Mouse (Mus musculus): Measurements from ENCODE around the gene Diaph3.

Gene Diaph3

GRCm38 (mm10) chr14:86847154-86847810 is 293.8 kb downstream of the Diaph3 start:
- H3K36me3 ChIP-seq (ENCODE audit: control insufficient read depth, insufficient read depth, low read length, poor library complexity, severe bottlenecking): no peaks in the 10 kb centered on the region
- peak; percentile 1 for DNase-seq (ENCODE audit: low read depth, low spot score)
- no peaks in the 10 kb centered on the region for H3K27me3 ChIP-seq (ENCODE audit: control insufficient read depth, insufficient read depth, low read length, poor library complexity, severe bottlenecking)

DNA sequence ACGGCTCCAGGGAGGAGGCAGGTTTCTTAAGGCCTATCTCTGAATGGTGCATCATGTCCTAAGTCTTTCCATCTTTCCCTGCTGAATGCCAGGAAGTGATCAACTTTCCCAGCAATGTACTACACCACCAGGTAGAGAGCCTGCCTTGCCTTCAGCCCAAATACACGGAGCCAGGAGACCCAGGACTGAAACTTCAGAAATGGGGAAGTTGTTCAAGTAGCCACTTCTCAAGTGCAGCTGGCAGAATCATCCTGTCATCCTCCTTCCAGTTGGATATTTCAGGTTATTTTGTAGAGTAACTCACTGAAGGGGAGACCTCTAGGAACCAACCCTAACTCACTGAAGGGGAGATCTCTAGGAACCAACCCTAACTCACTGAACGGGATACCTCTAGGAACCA is 297.0 kb downstream of the Diaph3 start:
- peak; percentile 8 for DNase-seq (ENCODE audit: low read depth, low spot score)
- no peaks in the 10 kb centered on the region for H3K27me3 ChIP-seq (ENCODE audit: control insufficient read depth, insufficient read depth, low read length, poor library complexity, severe bottlenecking)
- H3K36me3 ChIP-seq (ENCODE audit: control insufficient read depth, insufficient read depth, low read length, poor library complexity, severe bottlenecking): no peaks in the 10 kb centered on the region

DNA sequence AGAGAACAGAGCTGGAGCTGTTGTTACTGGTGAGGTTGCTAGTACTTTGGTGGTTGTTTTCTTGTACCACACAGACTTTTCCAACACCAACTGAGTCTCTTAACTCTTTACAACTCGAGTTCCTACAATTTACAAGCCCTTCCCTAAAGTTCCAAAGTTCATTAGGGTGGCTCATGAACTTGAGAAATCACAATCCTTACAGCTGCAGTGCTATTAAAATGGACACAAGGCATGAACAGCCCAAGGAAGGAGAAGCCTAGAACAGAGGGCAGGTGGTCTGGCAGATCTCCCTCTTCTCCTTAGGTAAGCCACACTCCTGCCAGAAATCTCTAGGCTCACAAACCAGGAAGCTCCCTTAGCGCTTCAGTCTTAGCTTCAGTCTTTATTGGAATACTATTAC is 303.4 kb downstream of the Diaph3 start:
- Histone ChIP-seq H3K36me3 (ENCODE audit: control insufficient read depth, insufficient read depth, low read length, poor library complexity, severe bottlenecking) (no peaks in the 10 kb centered on the region), H3K27me3 (ENCODE audit: control insufficient read depth, insufficient read depth, low read length, poor library complexity, severe bottlenecking) (no peaks in the 10 kb centered on the region)
- no peak for DNase-seq (ENCODE audit: low read depth, low spot score)

- DNase-seq (ENCODE audit: low read depth, low spot score): no peak
- Histone ChIP-seq H3K36me3 (ENCODE audit: control insufficient read depth, insufficient read depth, low read length, poor library complexity, severe bottlenecking) (no peaks in the 10 kb centered on the region), H3K27me3 (ENCODE audit: control insufficient read depth, insufficient read depth, low read length, poor library complexity, severe bottlenecking) (no peaks in the 10 kb centered on the region)
Observed at GRCm38 (mm10) chr14:86834851-86835250, 306.2 kb downstream of the Diaph3 start.

DNA sequence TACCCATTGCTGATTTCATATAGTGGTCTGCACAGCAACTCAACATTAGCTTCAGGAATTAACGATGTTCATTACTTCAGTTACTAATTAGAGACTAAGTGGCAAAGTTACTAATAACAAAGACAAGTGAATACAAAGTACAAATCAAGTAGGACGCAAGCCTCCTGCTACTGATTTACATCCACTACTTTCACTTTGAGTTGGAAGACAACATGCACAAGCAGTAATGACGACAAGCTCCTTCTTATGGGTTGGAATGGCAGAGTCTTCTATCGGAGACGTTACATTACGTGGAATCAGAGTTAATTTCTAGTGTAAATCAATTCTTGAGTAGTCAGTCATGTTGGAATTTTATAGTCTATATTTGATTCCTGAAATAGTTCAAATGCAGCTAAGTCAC is 306.8 kb downstream of the Diaph3 start:
- no peaks in the 10 kb centered on the region for H3K36me3 ChIP-seq (ENCODE audit: control insufficient read depth, insufficient read depth, low read length, poor library complexity, severe bottlenecking)
- no peaks in the 10 kb centered on the region for H3K27me3 ChIP-seq (ENCODE audit: control insufficient read depth, insufficient read depth, low read length, poor library complexity, severe bottlenecking)
- no peak for DNase-seq (ENCODE audit: low read depth, low spot score)

- no peaks in the 10 kb centered on the region for H3K27me3 ChIP-seq (ENCODE audit: control insufficient read depth, insufficient read depth, low read length, poor library complexity, severe bottlenecking)
- DNase-seq (ENCODE audit: low read depth, low spot score): no peak
- H3K36me3 ChIP-seq (ENCODE audit: control insufficient read depth, insufficient read depth, low read length, poor library complexity, severe bottlenecking): no peaks in the 10 kb centered on the region
Observed at GRCm38 (mm10) chr14:86833003-86833402, 308.0 kb downstream of the Diaph3 start.

DNA sequence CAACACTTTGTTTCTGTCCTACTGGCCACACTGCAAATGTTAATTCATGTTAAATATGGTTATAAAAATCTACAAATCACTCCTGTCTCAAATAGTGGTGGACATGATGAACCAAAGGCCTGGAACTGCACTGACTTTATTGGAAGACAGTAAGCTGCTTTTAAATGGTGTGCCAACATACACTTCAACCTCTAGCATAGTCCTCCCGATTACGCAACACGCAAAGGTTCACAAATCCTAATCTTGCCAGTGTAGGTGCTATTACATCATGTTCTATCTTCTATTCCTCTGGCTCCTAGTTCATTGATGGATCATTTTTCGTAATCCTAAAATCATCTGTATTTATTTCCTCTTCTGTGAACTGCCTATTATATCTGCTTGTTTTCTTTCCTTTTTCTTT is 324.8 kb downstream of the Diaph3 start:
- DNase-seq (ENCODE audit: low read depth, low spot score): no peak
- H3K36me3 ChIP-seq (ENCODE audit: control insufficient read depth, insufficient read depth, low read length, poor library complexity, severe bottlenecking): no peaks in the 10 kb centered on the region
- H3K27me3 ChIP-seq (ENCODE audit: control insufficient read depth, insufficient read depth, low read length, poor library complexity, severe bottlenecking): no peaks in the 10 kb centered on the region

- Histone ChIP-seq H3K27me3 (ENCODE audit: control insufficient read depth, insufficient read depth, low read length, poor library complexity, severe bottlenecking) (no peaks in the 10 kb centered on the region), H3K36me3 (ENCODE audit: control insufficient read depth, insufficient read depth, low read length, poor library complexity, severe bottlenecking) (no peaks in the 10 kb centered on the region)
- no peak for DNase-seq (ENCODE audit: low read depth, low spot score)
Observed at GRCm38 (mm10) chr14:86788880-86789641, 352.0 kb downstream of the Diaph3 start.

GRCm38 (mm10) chr14:86786866-86787265 is 354.2 kb downstream of the Diaph3 start:
- no peaks in the 10 kb centered on the region for H3K36me3 ChIP-seq (ENCODE audit: control insufficient read depth, insufficient read depth, low read length, poor library complexity, severe bottlenecking)
- H3K27me3 ChIP-seq (ENCODE audit: control insufficient read depth, insufficient read depth, low read length, poor library complexity, severe bottlenecking): no peaks in the 10 kb centered on the region
- DNase-seq (ENCODE audit: low read depth, low spot score): no peak

- DNase-seq (ENCODE audit: low read depth, low spot score): peak; percentile 35
- Histone ChIP-seq H3K27me3 (ENCODE audit: control insufficient read depth, insufficient read depth, low read length, poor library complexity, severe bottlenecking) (no peaks in the 10 kb centered on the region), H3K36me3 (ENCODE audit: control insufficient read depth, insufficient read depth, low read length, poor library complexity, severe bottlenecking) (no peaks in the 10 kb centered on the region)
Observed at GRCm38 (mm10) chr14:86781553-86782273, 359.3 kb downstream of the Diaph3 start.

DNA sequence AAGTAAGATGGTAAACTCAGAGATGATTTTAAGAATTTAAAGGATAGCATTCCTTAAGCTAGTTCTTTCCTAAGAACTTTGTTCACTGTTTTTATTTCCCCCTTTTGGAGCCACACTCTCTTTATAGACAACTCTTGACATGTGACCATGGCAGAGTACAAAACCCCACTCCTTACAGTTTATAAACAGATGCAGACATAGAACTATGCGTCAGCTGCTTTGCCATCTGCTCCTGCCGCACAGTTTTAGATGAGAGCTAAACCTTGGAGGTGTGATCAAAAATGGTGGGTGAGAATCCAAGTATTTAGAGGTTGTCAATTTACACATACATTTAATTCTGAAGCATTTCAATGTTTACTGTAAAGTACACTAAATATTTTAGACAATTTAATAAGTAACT is 367.7 kb downstream of the Diaph3 start:
- H3K36me3 ChIP-seq (ENCODE audit: control insufficient read depth, insufficient read depth, low read length, poor library complexity, severe bottlenecking): no peaks in the 10 kb centered on the region
- no peaks in the 10 kb centered on the region for H3K27me3 ChIP-seq (ENCODE audit: control insufficient read depth, insufficient read depth, low read length, poor library complexity, severe bottlenecking)
- no peak for DNase-seq (ENCODE audit: low read depth, low spot score)

GRCm38 (mm10) chr14:86772176-86773150 is 368.6 kb downstream of the Diaph3 start:
- no peak for DNase-seq (ENCODE audit: low read depth, low spot score)
- Histone ChIP-seq H3K27me3 (ENCODE audit: control insufficient read depth, insufficient read depth, low read length, poor library complexity, severe bottlenecking) (no peaks in the 10 kb centered on the region), H3K36me3 (ENCODE audit: control insufficient read depth, insufficient read depth, low read length, poor library complexity, severe bottlenecking) (no peaks in the 10 kb centered on the region)

GRCm38 (mm10) chr14:86764286-86764685 is 376.7 kb downstream of the Diaph3 start:
- DNase-seq (ENCODE audit: low read depth, low spot score): no peak
- no peaks in the 10 kb centered on the region for H3K36me3 ChIP-seq (ENCODE audit: control insufficient read depth, insufficient read depth, low read length, poor library complexity, severe bottlenecking)
- H3K27me3 ChIP-seq (ENCODE audit: control insufficient read depth, insufficient read depth, low read length, poor library complexity, severe bottlenecking): no peaks in the 10 kb centered on the region

Data from splenic B cell, adult 2 months (primary cell).